Mouse (Mus musculus): ENCODE results near the gene Fasn.

Gene Fasn

GRCm38 (mm10) chr11:120762672-120763041 lies 61.7 kb downstream of the Fasn start, which contains the start of gene Hmga1b:
Gene Hmga1b (plus strand): TSS chr11:120762794.
- POLR2A ChIA-PET, result interaction anchor here in 2 of 4 experiments (1.0 to 2.6 kb wide), 3 partner anchors 18 to 41 kb away, joined by 3 to 14 read pairs (median 5); partner anchors contain the start of genes Dus1l (in 1 of the 2) and Rac3 (in 1 of the 2)
- CTCF ChIA-PET, result interaction anchor here in 3 of 4 experiments (0.6 to 1.2 kb wide), 3 partner anchors 13 to 14 kb away, joined by 3 to 5 read pairs (median 3); no protein-coding TSS in a partner anchor

- CTCF ChIA-PET, result interaction anchor here in 2 of 4 experiments (0.9 to 1.3 kb wide), 6 partner anchors 9 to 42 kb away, joined by 3 to 6 read pairs (median 4); no protein-coding TSS in a partner anchor
- POLR2A ChIA-PET, result interaction anchor here in 2 of 4 experiments (1.0 to 2.6 kb wide), 5 partner anchors 11 to 91 kb away, joined by 3 to 14 read pairs (median 4); partner anchors contain the start of genes Dus1l (in 1 of the 2) and Rac3 (in 1 of the 2)
Measured at GRCm38 (mm10) chr11:120761811-120762671, 62.3 kb downstream of the Fasn start.

GRCm38 (mm10) chr11:120760236-120760635 lies 64.1 kb downstream of the Fasn start:
- POLR2A ChIA-PET, result interaction anchor here in 3 of 4 experiments (0.6 to 2.6 kb wide), 17 partner anchors 10 to 609 kb away, joined by 3 to 14 read pairs (median 3); partner anchors contain the start of genes Rac3 (in 2 of the 3), Fasn (in 1 of the 3), P4hb (in 1 of the 3) and Slc38a10 (in 1 of the 3)
- CTCF ChIA-PET, result interaction anchor here (0.6 to 2.6 kb wide), 8 partner anchors 11 to 49 kb away, joined by 3 to 14 read pairs (median 6); partner anchors contain the start of genes Cenpx (in 1 of the 4) and Lrrc45 (in 1 of the 4)

All from embryonic stem cell, embryonic (primary cell).